Mouse (Mus musculus) cerebellum, adult 2 months (tissue): ENCODE data around the gene Ppfibp2. TPM values are rescaled to one million over a fixed set of nuclear protein-coding genes. Genes with fewer than 3 reads are reported as not detected.

ENCODE experiments used
- DNase-seq, 2 experiments: peaks; one replicate each; pipeline ENCODE4 v3.0.0; 2021
- H3K27ac ChIP-seq: fragments of 200-500 bp; 2 replicates; pipeline ENCODE4 v1.5.1; 2012; ENCODE audit warnings: low read length, control low read depth, inconsistent platforms; ENCODE audit not compliant: insufficient read depth
- H3K27me3 ChIP-seq: fragments of 200-500 bp; 2 replicates; pipeline ENCODE4 v1.6.1; 2012; ENCODE audit warnings: inconsistent platforms, mild to moderate bottlenecking, low read length, moderate library complexity; ENCODE audit not compliant: control insufficient read depth, insufficient read depth
- H3K4me1 ChIP-seq: fragments of 200-500 bp; 2 replicates; pipeline ENCODE4 v1.6.1; 2011; ENCODE audit warnings: low read length; ENCODE audit not compliant: control insufficient read depth, insufficient read depth
- H3K4me3 ChIP-seq: fragments of 200-500 bp; replicated peaks from 2 replicates; pipeline ENCODE3; 2011; ENCODE audit warnings: mild to moderate bottlenecking, low read depth, low read length, control low read depth; ENCODE audit not compliant: insufficient read depth
- CTCF ChIP-seq: fragments of 200-500 bp; IDR thresholded peaks from 2 replicates; pipeline ENCODE4 v1.5.1; 2011; ENCODE audit warnings: low read depth, mild to moderate bottlenecking, control low read depth, low read length, moderate library complexity, borderline replicate concordance; ENCODE audit not compliant: insufficient read depth
- POLR2A ChIP-seq: fragments of 200-500 bp; IDR thresholded peaks from 2 replicates; pipeline ENCODE4 v1.6.1; 2011; ENCODE audit warnings: low read length, control low read depth, borderline replicate concordance; ENCODE audit not compliant: insufficient read depth
- WGBS: fragments of 180-500 bp; shearing (Covaris S2); methylation state at CpG from one replicate; pipeline ENCODE4 v1.1.7; 2018; 5-methylcytosine and 5-hydroxymethylcytosine counted together
- polyA plus RNA-seq: library from polyadenylated mRNA; depleted of rRNA; stranded (reverse); fragments of >200 nt; gene quantifications from 2 replicates; pipeline ENCODE4 v1.2.3, GENCODE M21; 2012

The Ppfibp2 gene
- polyA plus RNA-seq, 1 experiment = 12.5 TPM

GRCm38 (mm10) chr7:107668514-107668913, 73.5 kb downstream of the Ppfibp2 start:
- no peaks in the 10 kb centered on the region for H3K27me3 ChIP-seq
- WGBS = 93% methylated on average over 5 of the region's 5 CpGs
- no peak overlapping the region for H3K27ac ChIP-seq
- DNase-seq = no peak
- H3K4me3 ChIP-seq = no peak overlapping the region
- TF ChIP-seq CTCF (no peak), POLR2A (no peak)
- no peaks in the 10 kb centered on the region; the same call in 1 of the 2 replicates for H3K4me1 ChIP-seq

- WGBS = 81% methylated on average over 3 of the region's 3 CpGs
- no peak for TF ChIP-seq POLR2A
- TF ChIP-seq CTCF = no peak
Measured at GRCm38 (mm10) chr7:107675224-107675623, 80.2 kb downstream of the Ppfibp2 start.

GRCm38 (mm10) chr7:107680151-107680852, 85.3 kb downstream of the Ppfibp2 start:
- no peak overlapping the region for H3K4me3 ChIP-seq
- no peak for TF ChIP-seq CTCF
- TF ChIP-seq POLR2A = no peak
- H3K27ac ChIP-seq = peak overlapping the region; percentile 61; the same call in 1 of the 2 replicates
- no peaks in the 10 kb centered on the region for H3K4me1 ChIP-seq
- 42% methylated on average over 6 of the region's 6 CpGs for WGBS
- no peak for DNase-seq
- H3K27me3 ChIP-seq = no peaks in the 10 kb centered on the region

More at GRCm38 (mm10) chr7:107675224-107675623, 80.2 kb downstream of the Ppfibp2 start:
- no peak for DNase-seq
- no peak overlapping the region for H3K27ac ChIP-seq
- H3K4me3 ChIP-seq = no peak overlapping the region
- H3K27me3 ChIP-seq = no peaks in the 10 kb centered on the region
- no peaks in the 10 kb centered on the region for H3K4me1 ChIP-seq

DNA sequence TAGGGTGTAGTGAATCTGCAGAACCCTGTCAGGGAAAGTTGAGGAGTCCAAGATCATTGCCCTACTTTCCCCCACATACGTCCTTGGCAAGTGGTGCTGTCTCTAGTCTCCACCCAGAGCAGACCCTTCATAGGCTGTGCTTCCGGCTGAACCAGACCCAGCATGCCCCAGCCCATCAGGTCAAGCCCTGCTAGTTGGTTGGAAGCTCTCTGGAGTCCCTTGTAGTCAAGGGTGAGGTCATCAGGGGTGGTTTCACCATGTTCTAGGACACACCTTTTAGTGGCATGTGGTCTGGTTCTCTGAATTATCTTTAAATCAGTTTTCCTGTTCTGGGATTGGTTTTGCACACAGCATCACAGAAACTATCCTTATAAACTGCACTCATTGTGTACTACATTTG, 86.3 kb downstream of the Ppfibp2 start:
- no peak overlapping the region for H3K4me3 ChIP-seq
- H3K27me3 ChIP-seq = no peaks in the 10 kb centered on the region
- 75% methylated on average over 2 of the region's 2 CpGs for WGBS
- H3K27ac ChIP-seq = no peak overlapping the region
- TF ChIP-seq CTCF (no peak), POLR2A (no peak)
- no peak for DNase-seq
- no peaks in the 10 kb centered on the region for H3K4me1 ChIP-seq

GRCm38 (mm10) chr7:107683162-107683561, 88.2 kb downstream of the Ppfibp2 start:
- 78% methylated on average over 4 of the region's 4 CpGs for WGBS
- no peak for DNase-seq
- Histone ChIP-seq H3K4me3 (no peak overlapping the region), H3K27me3 (no peaks in the 10 kb centered on the region), H3K27ac (no peak overlapping the region), H3K4me1 (no peaks in the 10 kb centered on the region)
- TF ChIP-seq POLR2A (no peak), CTCF (no peak)

DNA sequence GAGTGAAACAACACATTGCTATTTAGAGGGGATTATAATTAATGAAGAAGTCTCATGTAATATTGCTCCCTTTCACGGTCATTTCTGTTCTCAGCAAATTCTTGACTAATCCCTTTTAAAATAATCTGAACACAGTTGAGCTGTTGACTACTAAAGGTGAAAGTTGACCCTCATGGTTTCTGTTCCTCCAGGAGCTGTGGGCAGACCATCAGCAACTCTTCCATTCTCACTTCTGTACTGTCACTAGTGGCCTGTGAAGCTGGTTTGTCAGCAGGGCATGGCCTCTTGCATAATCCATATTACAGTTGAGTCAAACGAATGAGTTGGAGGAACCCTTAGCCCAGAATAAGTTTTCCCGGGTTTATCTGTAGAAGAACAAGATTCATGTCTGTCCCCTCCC, 88.6 kb downstream of the Ppfibp2 start:
- TF ChIP-seq CTCF = no peak
- no peak for TF ChIP-seq POLR2A
- H3K27me3 ChIP-seq = no peaks in the 10 kb centered on the region
- no peak overlapping the region for H3K27ac ChIP-seq
- no peaks in the 10 kb centered on the region for H3K4me1 ChIP-seq
- H3K4me3 ChIP-seq = no peak overlapping the region
- DNase-seq = no peak
- WGBS = 89% methylated on average over 3 of the region's 3 CpGs

GRCm38 (mm10) chr7:107685238-107685954, 90.4 kb downstream of the Ppfibp2 start:
- no peak for DNase-seq
- Histone ChIP-seq H3K4me3 (no peak overlapping the region), H3K27ac (no peak overlapping the region), H3K27me3 (no peaks in the 10 kb centered on the region), H3K4me1 (no peaks in the 10 kb centered on the region)
- WGBS = 83% methylated on average over 8 of the region's 8 CpGs
- TF ChIP-seq CTCF = no peak
- TF ChIP-seq POLR2A = no peak

DNA sequence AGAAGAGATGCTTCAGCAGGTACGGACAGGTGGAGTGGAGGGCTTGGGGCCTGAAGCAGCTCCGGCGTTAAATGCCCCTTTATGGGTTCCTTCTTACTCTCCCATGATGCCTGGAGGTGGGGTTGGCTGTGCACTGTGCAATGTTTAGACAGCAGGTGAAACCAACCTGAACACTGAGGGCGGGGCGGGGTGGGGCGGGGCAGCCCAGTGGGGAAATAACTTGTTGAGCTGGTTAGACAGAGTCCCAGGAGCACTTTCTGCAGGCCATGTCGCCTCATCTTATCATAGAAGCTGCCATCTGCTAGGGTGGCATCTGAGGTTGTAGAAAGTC, 90.9 kb downstream of the Ppfibp2 start:
- TF ChIP-seq CTCF (no peak), POLR2A (no peak)
- Histone ChIP-seq H3K4me1 (no peaks in the 10 kb centered on the region), H3K4me3 (no peak overlapping the region), H3K27me3 (no peaks in the 10 kb centered on the region), H3K27ac (no peak overlapping the region)
- no peak for DNase-seq
- 97% methylated on average over 7 of the region's 7 CpGs for WGBS
